Mouse (Mus musculus) lung, embryonic 16.5 days (tissue): ENCODE measurements around the gene Arhgap27. TPM values are rescaled to one million over a fixed set of nuclear protein-coding genes. Genes with fewer than 3 reads are reported as not detected.
"Not testable (repeated sequence)": the region's sequence is repeated elsewhere in the genome, so short reads cannot be mapped to it uniquely, and the experiment has no call there.

ENCODE experiments used
- ATAC-seq: fragments of 200-750 bp; cut with Nextera tagmentation; 2 replicates; pipeline ENCODE4 v1.8.0; 2017; ENCODE audit warnings: low read depth, mild to moderate bottlenecking, moderate library complexity
- H3K27ac ChIP-seq: fragments of 300-500 bp; sonication (generic); 2 replicates; pipeline ENCODE4 v1.5.1; 2014; ENCODE audit warnings: mild to moderate bottlenecking, control low read depth, low read length
- H3K27me3 ChIP-seq: fragments of 300-500 bp; sonication (generic); 2 replicates; pipeline ENCODE4 v1.6.1; 2014; ENCODE audit warnings: low read depth, low read length, mixed read lengths; ENCODE audit not compliant: control insufficient read depth, insufficient read depth
- H3K36me3 ChIP-seq: fragments of 300-500 bp; sonication (generic); 2 replicates; pipeline ENCODE4 v1.6.1; 2014; ENCODE audit warnings: low read length; ENCODE audit not compliant: control insufficient read depth, insufficient read depth
- H3K4me1 ChIP-seq: fragments of 300-500 bp; sonication (generic); replicated peaks from 2 replicates; pipeline ENCODE4 v1.6.1; 2014; ENCODE audit warnings: low read length, mixed read lengths; ENCODE audit not compliant: control insufficient read depth, insufficient read depth
- H3K4me2 ChIP-seq: fragments of 300-500 bp; sonication (generic); 2 replicates; pipeline ENCODE4 v1.6.1; 2014; ENCODE audit warnings: low read depth, low read length, control low read depth
- H3K4me3 ChIP-seq: fragments of 300-500 bp; sonication (generic); 2 replicates; pipeline ENCODE4 v1.5.1; 2014; ENCODE audit warnings: mild to moderate bottlenecking, low read length, control low read depth
- H3K9ac ChIP-seq: fragments of 300-500 bp; sonication (generic); 2 replicates; pipeline ENCODE4 v1.6.1; 2014; ENCODE audit warnings: low read length, control low read depth
- H3K9me3 ChIP-seq: fragments of 300-500 bp; sonication (generic); 2 replicates; pipeline ENCODE4 v1.6.1; 2016; ENCODE audit warnings: low read length; ENCODE audit not compliant: control insufficient read depth
- WGBS: fragments of 180-500 bp; shearing (Covaris S2); extraction: QIAGEN DNeasy Blood & Tissue Kit; methylation state at CpG from one replicate; pipeline ENCODE4 v1.1.7; 2014; 5-methylcytosine and 5-hydroxymethylcytosine counted together
- polyA plus RNA-seq: library from polyadenylated mRNA; unstranded; fragments of >200 nt; fragmentation: Nextera tagmentation; extraction: Ambion mirVana; gene quantifications from 2 replicates; pipeline ENCODE4 v1.2.1, GENCODE M21; 2015

The Arhgap27 gene
- polyA plus RNA-seq, 1 experiment from 2014 or later, result 14.1 TPM

DNA sequence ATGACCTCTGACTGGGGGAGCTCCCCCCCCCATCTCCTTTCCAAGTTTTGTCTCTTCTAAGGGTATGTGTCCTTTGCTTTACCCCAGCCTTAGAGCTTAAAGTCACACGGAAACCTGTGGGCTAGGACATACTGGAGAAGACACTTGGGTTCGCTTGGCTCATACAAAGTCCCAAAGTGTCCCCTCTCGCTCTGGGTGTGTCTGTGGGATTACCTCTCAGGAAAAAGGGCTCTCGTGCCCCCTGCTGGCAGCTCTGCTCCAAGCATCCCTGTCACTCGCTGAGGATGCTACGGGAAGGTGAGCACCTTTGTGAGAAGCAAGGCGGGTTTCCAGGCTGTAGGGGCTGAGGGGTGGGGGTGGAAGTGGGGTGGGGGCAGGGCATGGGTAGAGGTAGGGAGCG is 38.3 kb downstream of the Arhgap27 start:
- no peak overlapping the region for H3K4me2 ChIP-seq

DNA sequence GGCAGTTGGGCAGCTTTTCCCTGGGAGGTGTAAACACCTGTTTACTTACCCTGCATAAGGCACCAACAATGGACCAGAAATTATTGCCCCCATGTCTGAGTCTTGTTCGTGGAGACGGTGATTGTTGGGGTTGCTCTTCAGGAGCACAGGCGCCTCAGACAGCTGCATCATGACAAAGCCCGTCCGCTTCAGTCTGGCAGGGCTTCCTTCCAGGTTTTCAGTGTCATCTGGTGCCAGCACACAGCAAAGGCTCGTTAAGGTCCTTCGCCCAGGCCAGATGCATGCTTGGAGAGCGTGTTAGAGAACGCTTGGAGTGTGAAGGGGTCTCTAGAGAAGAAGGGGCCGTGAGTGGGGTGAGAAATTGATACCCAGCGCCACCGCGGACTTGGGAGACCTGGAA is 38.8 kb downstream of the Arhgap27 start:
- Histone ChIP-seq H3K4me3 (no peak overlapping the region), H3K4me1 (peaks cover 10% of the 10 kb centered on the region; the same call in 1 of the 2 replicates), H3K9ac (no peak overlapping the region), H3K27me3 (no peaks in the 10 kb centered on the region), H3K4me2 (no peak overlapping the region), H3K36me3 (no peaks in the 10 kb centered on the region), H3K9me3 (no peaks in the 10 kb centered on the region), H3K27ac (no peak overlapping the region)
- ATAC-seq, result no peak; the same call in 1 of the 2 replicates
- 41% methylated on average over 13 of the region's 13 CpGs for WGBS

More for the DNA sequence above, 38.3 kb downstream of the Arhgap27 start:
- 6% methylated on average over 8 of the region's 8 CpGs for WGBS
- ATAC-seq, result peak; percentile 62
- no peak overlapping the region for H3K4me3 ChIP-seq
- no peaks in the 10 kb centered on the region for H3K36me3 ChIP-seq
- H3K27ac ChIP-seq, result no peak overlapping the region
- no peak overlapping the region for H3K9ac ChIP-seq
- no peaks in the 10 kb centered on the region for H3K27me3 ChIP-seq
- no peaks in the 10 kb centered on the region for H3K9me3 ChIP-seq
- peaks cover 10% of the 10 kb centered on the region; the same call in 1 of the 2 replicates for H3K4me1 ChIP-seq

DNA sequence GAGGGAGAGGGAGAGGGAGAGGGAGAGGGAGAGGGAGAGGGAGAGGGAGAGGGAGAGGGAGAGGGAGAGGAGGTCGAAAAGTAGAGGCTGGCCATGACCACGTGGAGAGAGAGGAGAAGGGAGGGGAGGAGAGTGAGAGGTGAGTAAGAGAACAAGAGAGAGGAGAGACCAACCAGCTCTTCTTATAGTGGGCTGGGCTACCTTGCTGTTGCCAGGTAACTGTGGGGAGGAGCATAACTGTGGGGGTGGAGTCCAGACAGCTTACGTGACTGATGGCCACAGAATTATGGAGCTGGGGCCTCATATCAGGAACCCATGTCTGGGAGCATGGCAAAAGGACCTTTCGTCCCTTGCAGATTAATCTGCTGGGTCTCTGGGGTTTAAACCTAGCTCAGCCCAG is 40.7 kb downstream of the Arhgap27 start:
- H3K36me3 ChIP-seq, H3K27me3 ChIP-seq, H3K9ac ChIP-seq, H3K9me3 ChIP-seq, ATAC-seq, H3K4me2 ChIP-seq, H3K4me3 ChIP-seq, H3K27ac ChIP-seq: not testable (repeated sequence)
- H3K4me1 ChIP-seq, result peaks cover 10% of the 10 kb centered on the region; the same call in 1 of the 2 replicates
- WGBS, result 39% methylated on average over 4 of the region's 4 CpGs

DNA sequence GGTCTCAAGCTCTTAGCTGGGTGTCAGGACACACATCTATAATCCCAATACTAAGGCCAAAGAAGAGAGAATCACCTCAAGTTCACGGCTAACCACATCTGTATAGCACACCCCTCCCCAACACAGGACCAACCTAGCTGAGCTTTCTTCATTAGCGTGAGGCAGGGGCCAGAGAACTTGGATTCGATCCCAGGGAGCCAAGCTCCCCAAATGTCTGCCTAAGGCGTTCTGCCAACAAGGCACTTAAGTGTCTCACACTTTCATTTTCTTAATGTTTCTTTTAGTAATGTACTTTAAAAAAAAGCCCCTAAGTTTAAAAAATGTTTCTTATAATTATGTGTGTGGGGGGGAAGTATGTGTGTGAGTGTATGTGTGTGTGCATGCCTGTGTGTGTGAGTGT is 42.8 kb downstream of the Arhgap27 start:
- Histone ChIP-seq H3K36me3 (no peaks in the 10 kb centered on the region), H3K9ac (no peak overlapping the region), H3K27me3 (no peaks in the 10 kb centered on the region), H3K9me3 (no peaks in the 10 kb centered on the region), H3K27ac (0 out of 2 replicates have a peak overlapping the region, but pooled peaks have one; percentile 23), H3K4me3 (no peak overlapping the region), H3K4me1 (peaks cover 10% of the 10 kb centered on the region; the same call in 1 of the 2 replicates), H3K4me2 (no peak overlapping the region)
- no peak for ATAC-seq
- 13% methylated on average over 4 of the region's 4 CpGs for WGBS

DNA sequence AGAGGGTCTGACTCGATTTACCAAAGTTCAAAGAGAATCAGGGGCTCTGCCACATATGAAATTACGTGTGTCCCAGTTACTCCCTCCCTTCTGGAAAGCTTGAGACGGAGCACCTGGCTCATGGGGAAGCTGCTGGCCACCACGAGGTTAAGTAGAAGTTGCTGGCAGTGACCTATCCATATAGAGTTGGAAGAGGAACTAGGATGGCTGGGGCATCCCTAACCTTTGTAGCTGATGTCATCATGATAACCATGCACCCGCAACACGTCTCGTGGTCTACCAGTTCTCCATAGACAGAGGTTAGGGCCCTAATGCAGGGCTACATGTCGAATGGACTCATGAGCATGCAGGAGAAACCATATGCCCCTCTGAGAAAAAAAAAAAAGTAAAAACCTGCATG is 43.3 kb downstream of the Arhgap27 start:
- no peak for ATAC-seq
- H3K4me1 ChIP-seq, result peaks cover 10% of the 10 kb centered on the region; the same call in 1 of the 2 replicates
- H3K27me3 ChIP-seq, result no peaks in the 10 kb centered on the region
- no peak overlapping the region for H3K4me3 ChIP-seq
- 81% methylated on average over 8 of the region's 8 CpGs for WGBS
- no peak overlapping the region for H3K27ac ChIP-seq
- H3K9ac ChIP-seq, result no peak overlapping the region
- H3K9me3 ChIP-seq, result no peaks in the 10 kb centered on the region
- H3K36me3 ChIP-seq, result no peaks in the 10 kb centered on the region
- H3K4me2 ChIP-seq, result no peak overlapping the region

DNA sequence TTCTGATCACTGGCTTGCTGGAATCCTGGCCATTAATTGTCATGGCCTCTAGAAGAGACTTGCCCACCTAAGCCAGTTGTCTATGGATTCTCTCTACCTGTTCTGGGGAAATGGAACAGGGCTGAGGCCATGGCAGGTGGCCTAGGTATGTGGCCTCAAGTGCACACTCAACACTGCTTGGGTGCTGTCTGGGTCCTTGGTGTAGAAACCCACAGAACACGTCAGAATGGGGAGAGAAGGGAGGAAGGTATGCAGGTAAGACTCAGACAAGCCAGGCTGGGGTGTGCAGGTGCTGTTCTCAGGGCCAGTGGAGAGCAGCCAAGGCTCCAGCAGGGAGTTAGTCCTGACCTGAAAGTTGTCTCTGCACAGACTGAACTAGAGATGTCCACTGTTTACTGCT is 45.5 kb downstream of the Arhgap27 start:
- no peaks in the 10 kb centered on the region for H3K36me3 ChIP-seq
- peaks cover 10% of the 10 kb centered on the region; the same call in 1 of the 2 replicates for H3K4me1 ChIP-seq
- H3K4me2 ChIP-seq, result no peak overlapping the region
- WGBS, result 58% methylated on average over 1 of the region's 1 CpGs
- no peak overlapping the region for H3K4me3 ChIP-seq
- H3K27me3 ChIP-seq, result no peaks in the 10 kb centered on the region
- no peaks in the 10 kb centered on the region for H3K9me3 ChIP-seq
- H3K27ac ChIP-seq, result no peak overlapping the region
- ATAC-seq, result no peak; the same call in 1 of the 2 replicates
- no peak overlapping the region for H3K9ac ChIP-seq

DNA sequence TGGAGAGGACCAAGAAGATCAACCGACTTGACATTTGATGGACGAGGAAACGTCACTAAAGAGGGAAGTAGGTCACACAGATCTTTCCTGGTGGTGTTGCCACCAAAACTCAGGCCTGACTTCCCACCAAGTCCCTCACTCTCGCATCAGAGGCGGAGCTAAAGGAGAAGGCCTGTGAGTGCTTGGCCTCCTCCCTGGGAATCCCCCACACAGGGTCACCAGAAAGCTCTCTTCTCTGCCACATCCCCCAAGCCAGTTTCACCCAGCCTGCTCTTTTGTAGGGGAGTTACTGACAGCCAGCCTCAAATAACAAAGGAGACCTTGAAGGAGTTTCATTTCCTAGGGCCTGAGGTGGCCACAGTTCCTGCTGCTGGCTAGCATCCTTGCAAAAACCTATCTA is 48.1 kb downstream of the Arhgap27 start:
- Histone ChIP-seq H3K9ac (no peak overlapping the region), H3K4me2 (no peak overlapping the region), H3K27ac (no peak overlapping the region), H3K4me1 (peaks cover 9% of the 10 kb centered on the region), H3K27me3 (no peaks in the 10 kb centered on the region), H3K36me3 (no peaks in the 10 kb centered on the region), H3K4me3 (no peak overlapping the region), H3K9me3 (no peaks in the 10 kb centered on the region)
- no peak for ATAC-seq
- WGBS, result 71% methylated on average over 5 of the region's 5 CpGs

DNA sequence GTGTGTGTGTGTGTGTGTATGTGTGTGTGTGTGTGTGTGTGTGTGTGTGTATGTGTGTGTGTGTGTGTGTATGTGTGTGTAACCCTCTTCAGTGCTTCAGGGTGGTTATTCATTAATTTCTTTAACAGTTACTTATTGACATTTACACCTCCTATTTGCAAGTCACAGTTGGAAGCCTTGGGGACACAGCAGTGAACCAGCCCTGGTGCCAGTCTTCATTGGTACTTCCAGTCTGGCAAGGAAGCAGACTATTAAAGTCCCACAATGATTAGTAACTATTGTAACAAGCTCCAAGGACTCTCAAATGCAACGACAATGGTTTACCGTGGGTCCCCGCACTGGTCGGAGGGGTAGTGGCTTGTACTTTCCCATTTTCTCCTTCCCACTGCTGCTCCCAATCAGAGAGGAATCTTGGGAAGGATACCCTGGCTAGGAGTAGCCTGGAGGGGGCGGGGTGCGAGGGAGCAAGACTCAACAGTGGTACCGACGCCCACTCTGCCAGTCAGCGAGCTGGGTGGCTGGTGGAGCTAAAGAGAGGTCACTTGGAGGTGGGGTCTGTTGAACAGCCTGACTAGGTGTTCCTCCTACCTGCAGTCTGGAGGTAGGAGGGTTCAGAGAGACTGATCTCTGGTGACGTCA is 48.6 kb downstream of the Arhgap27 start:
- H3K4me1 ChIP-seq, result peaks cover 8% of the 10 kb centered on the region
- 55% methylated on average over 10 of the region's 10 CpGs for WGBS
- no peaks in the 10 kb centered on the region for H3K27me3 ChIP-seq
- no peak for ATAC-seq
- no peak overlapping the region for H3K9ac ChIP-seq
- H3K27ac ChIP-seq, result no peak overlapping the region
- no peak overlapping the region for H3K4me3 ChIP-seq
- H3K9me3 ChIP-seq, result no peaks in the 10 kb centered on the region
- no peaks in the 10 kb centered on the region for H3K36me3 ChIP-seq
- H3K4me2 ChIP-seq, result no peak overlapping the region

DNA sequence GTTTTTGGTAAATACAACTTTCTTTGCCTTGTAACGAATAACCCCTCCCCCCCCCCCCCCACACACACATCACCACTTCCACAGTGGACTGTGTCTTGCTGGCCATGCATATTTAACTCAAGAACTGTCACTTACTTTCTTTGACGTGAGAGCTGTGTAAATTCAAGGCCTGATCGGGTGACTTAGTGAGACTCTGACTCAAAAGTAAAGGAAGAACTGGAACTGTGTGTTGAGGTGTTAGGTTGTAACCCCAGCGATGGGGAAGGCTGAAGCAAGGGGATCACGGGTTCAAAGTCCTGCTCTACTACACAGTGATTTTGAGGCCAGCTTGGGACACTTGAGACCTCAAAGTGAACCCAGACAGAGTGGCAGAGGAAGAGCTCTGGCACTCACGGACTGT is 50.0 kb downstream of the Arhgap27 start:
- H3K36me3 ChIP-seq, result no peaks in the 10 kb centered on the region
- no peaks in the 10 kb centered on the region for H3K9me3 ChIP-seq
- H3K27ac ChIP-seq, result no peak overlapping the region
- no peak for ATAC-seq
- 73% methylated on average over 6 of the region's 6 CpGs for WGBS
- no peaks in the 10 kb centered on the region for H3K27me3 ChIP-seq
- H3K4me2 ChIP-seq, result no peak overlapping the region
- no peak overlapping the region for H3K4me3 ChIP-seq
- H3K4me1 ChIP-seq, result peaks cover 8% of the 10 kb centered on the region
- H3K9ac ChIP-seq, result no peak overlapping the region
